Mouse (Mus musculus): ENCODE measurements around the gene Pabpn1l. TPM values are rescaled to one million over a fixed set of nuclear protein-coding genes. Genes with fewer than 3 reads are reported as not detected.

Pabpn1l gene
- not detected in 2 replicates for polyA plus RNA-seq (2014; fragmentation: Nextera tagmentation; extraction: Ambion mirVana)

DNA sequence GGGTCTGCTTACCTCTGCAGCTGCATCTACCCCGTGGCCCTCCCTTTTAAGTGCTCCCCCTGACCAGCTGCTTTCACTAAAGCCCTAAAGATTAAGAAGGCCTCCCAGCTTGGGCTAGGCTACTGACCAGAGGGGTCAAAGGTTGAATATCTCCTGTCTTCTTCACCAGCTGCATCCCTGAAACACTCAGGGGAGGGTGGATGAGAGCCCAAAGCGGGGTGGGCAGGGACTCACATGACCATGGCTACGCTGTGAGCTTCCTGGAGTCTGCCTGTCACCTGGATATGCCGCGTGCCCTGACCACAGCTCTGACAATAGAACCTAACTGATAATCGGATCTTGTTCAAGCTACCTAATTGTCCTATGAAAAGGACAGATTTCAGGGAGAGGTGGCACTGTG, at the start of gene Pabpn1l:
Pabpn1l (minus strand) TSS at position 13 of the 400 bp plus-strand sequence.
- Histone ChIP-seq H3K4me2 (replicated peaks) (no peak within 1 kb of the TSS), H3K36me3 (replicated peaks; ENCODE audit: control insufficient read depth, insufficient read depth) (0 out of 2 replicates have a peak, but pooled peaks cover 1% of the 10 kb centered on the region), H3K4me3 (replicated peaks; ENCODE audit: low read length) (no peak within 1 kb of the TSS), H3K4me1 (replicated peaks; ENCODE audit: control insufficient read depth, insufficient read depth, low read length) (no peaks in the 10 kb centered on the region; the same call in 1 of the 2 replicates), H3K27me3 (ENCODE audit: control insufficient read depth, insufficient read depth, low read length) (no peaks in the 10 kb centered on the region), H3K27ac (no peak within 1 kb of the TSS), H3K9me3 (ENCODE audit: control insufficient read depth, low read length) (no peaks in the 10 kb centered on the region), H3K9ac (no peak within 1 kb of the TSS)
- ATAC-seq (ENCODE audit: low FRiP score) (no peak), DNase-seq (ENCODE audit: low spot score) (no peak)
- 78% methylated on average over 6 of the region's 6 CpGs for WGBS

DNA sequence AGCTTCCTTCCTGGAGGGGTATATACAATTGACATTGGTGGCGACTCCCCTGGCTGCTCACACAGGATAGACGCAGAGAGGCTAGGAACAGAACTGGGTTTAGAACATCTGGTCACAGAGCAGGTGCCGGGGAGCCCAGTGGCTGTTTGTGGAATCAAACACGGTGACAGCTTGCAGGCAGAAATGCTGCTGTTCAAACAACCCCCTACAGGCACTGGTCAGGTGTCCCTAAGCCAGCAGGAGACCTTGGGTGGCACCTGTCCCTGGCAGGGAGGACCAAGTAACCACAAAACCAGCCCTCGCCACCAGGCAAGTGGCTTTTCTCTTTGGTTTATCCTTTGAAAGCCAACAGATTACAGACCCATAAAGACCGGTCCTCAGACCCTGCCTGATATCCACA, 49.4 kb upstream of the Pabpn1l start:
- H3K4me2 ChIP-seq (replicated peaks): peak overlapping the region; percentile 85
- H3K27ac ChIP-seq: no peak overlapping the region
- H3K9me3 ChIP-seq (ENCODE audit: control insufficient read depth, low read length): no peaks in the 10 kb centered on the region
- H3K4me1 ChIP-seq (replicated peaks; ENCODE audit: control insufficient read depth, insufficient read depth, low read length): peaks cover 75% of the 10 kb centered on the region
- ATAC-seq (ENCODE audit: low FRiP score) (no peak), DNase-seq (ENCODE audit: low spot score) (no peak)
- no peaks in the 10 kb centered on the region for H3K27me3 ChIP-seq (ENCODE audit: control insufficient read depth, insufficient read depth, low read length)
- WGBS: 68% methylated on average over 6 of the region's 6 CpGs
- H3K36me3 ChIP-seq (replicated peaks; ENCODE audit: control insufficient read depth, insufficient read depth): 0 out of 2 replicates have a peak, but pooled peaks cover 7% of the 10 kb centered on the region
- H3K4me3 ChIP-seq (replicated peaks; ENCODE audit: low read length): no peak overlapping the region
- no peak overlapping the region for H3K9ac ChIP-seq

DNA sequence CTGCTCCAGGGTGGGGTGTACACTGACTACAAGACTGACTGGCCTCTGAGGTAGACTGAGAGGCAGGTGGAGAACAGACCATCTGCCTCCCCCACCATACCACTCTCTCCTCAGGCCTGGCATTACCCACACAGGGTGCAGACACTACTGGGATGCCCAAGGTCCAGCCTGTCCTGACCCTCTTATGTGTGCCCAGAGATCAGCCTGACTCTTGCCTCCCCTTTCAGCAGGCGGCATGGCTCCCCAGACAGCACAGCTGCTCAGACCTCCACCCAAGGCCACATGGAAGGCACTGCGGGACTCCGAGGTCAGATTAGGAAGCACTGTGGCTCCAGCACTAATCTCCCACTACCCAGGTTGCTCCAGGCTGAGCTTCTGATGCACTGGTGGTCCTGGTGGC, 48.2 kb upstream of the Pabpn1l start:
- Histone ChIP-seq H3K9ac (no peak overlapping the region), H3K36me3 (replicated peaks; ENCODE audit: control insufficient read depth, insufficient read depth) (0 out of 2 replicates have a peak, but pooled peaks cover 7% of the 10 kb centered on the region), H3K27ac (no peak overlapping the region), H3K4me3 (replicated peaks; ENCODE audit: low read length) (no peak overlapping the region), H3K4me1 (replicated peaks; ENCODE audit: control insufficient read depth, insufficient read depth, low read length) (peaks cover 80% of the 10 kb centered on the region), H3K4me2 (replicated peaks) (peak overlapping the region; percentile 28; the same call in 1 of the 2 replicates), H3K9me3 (ENCODE audit: control insufficient read depth, low read length) (no peaks in the 10 kb centered on the region), H3K27me3 (ENCODE audit: control insufficient read depth, insufficient read depth, low read length) (no peaks in the 10 kb centered on the region)
- DNase-seq (ENCODE audit: low spot score) (no peak), ATAC-seq (ENCODE audit: low FRiP score) (no peak)
- WGBS: 70% methylated on average over 3 of the region's 3 CpGs

DNA sequence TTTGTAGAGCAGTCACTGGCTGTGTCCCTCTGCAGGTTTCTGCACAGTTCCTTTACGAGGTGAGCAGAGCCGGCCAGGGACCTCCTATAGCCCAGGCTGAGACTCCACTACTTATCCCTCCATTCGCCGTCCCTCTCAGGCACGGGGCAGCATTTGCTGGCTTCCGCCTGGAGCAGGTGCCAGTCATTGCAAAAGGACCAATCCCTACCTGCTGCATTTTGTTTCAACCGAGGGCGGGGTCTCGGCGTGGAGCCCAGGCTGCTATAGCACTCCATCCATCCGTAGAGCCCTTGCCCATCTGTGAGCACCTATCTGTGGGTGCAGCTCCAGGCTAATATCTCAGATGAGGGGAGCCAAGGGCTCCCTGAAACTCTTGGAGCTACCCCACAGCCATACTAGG, 47.5 kb upstream of the Pabpn1l start:
- no peak overlapping the region for H3K4me3 ChIP-seq (replicated peaks; ENCODE audit: low read length)
- H3K4me1 ChIP-seq (replicated peaks; ENCODE audit: control insufficient read depth, insufficient read depth, low read length): peaks cover 80% of the 10 kb centered on the region
- no peak overlapping the region for H3K27ac ChIP-seq
- no peak for ATAC-seq (ENCODE audit: low FRiP score)
- no peak for DNase-seq (ENCODE audit: low spot score)
- 0 out of 2 replicates have a peak overlapping the region, but pooled peaks have one; percentile 3 for H3K9ac ChIP-seq
- no peaks in the 10 kb centered on the region for H3K9me3 ChIP-seq (ENCODE audit: control insufficient read depth, low read length)
- no peaks in the 10 kb centered on the region for H3K27me3 ChIP-seq (ENCODE audit: control insufficient read depth, insufficient read depth, low read length)
- WGBS: 23% methylated on average over 11 of the region's 11 CpGs
- H3K36me3 ChIP-seq (replicated peaks; ENCODE audit: control insufficient read depth, insufficient read depth): 0 out of 2 replicates have a peak, but pooled peaks cover 7% of the 10 kb centered on the region
- peak overlapping the region; percentile 28 for H3K4me2 ChIP-seq (replicated peaks)

DNA sequence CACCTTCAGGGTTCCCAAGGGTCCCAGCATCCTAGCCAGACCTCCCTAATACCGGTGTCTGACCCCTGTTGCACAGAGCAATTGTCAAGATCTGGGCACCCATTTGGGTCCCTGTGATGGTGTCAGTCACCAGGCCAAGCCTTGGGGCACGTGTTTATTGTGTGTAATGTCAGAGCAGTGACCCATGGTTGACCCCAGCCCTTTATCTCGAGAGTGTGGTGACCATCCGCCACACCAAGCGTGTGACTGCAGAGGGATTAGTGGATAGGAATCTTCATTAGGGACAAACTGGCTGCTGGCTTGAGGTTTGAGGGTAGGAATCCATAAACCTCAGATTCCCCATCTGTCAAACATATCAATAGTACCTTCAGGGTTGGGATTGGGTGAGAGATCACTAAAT, 46.8 kb upstream of the Pabpn1l start:
- Histone ChIP-seq H3K4me3 (replicated peaks; ENCODE audit: low read length) (no peak overlapping the region), H3K27ac (no peak overlapping the region), H3K4me2 (replicated peaks) (no peak overlapping the region), H3K9ac (no peak overlapping the region), H3K27me3 (ENCODE audit: control insufficient read depth, insufficient read depth, low read length) (no peaks in the 10 kb centered on the region), H3K4me1 (replicated peaks; ENCODE audit: control insufficient read depth, insufficient read depth, low read length) (peaks cover 80% of the 10 kb centered on the region), H3K36me3 (replicated peaks; ENCODE audit: control insufficient read depth, insufficient read depth) (0 out of 2 replicates have a peak, but pooled peaks cover 7% of the 10 kb centered on the region), H3K9me3 (ENCODE audit: control insufficient read depth, low read length) (no peaks in the 10 kb centered on the region)
- WGBS: 11% methylated on average over 5 of the region's 5 CpGs
- DNase-seq (ENCODE audit: low spot score) (no peak), ATAC-seq (ENCODE audit: low FRiP score) (no peak)

DNA sequence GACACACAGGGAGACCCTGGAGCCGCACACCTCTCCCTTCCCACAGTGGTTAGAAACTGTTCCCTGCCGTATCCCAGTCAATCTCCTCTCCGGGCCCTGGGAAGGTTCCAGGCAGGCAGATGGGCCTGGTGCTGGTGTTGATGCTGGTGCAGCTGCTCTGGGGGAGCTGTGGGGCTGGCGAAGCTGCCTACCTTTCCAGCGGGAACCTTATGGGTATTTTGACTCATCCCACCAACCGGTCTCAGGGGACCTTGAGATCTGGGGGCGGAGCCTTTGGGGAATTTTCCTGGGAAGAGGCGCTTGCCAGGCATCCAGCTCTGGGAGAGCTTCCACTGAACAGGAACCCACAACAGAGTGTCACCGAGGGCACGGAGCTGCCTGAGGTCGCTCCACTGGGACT, 45.3 kb upstream of the Pabpn1l start:
- no peak for DNase-seq (ENCODE audit: low spot score)
- H3K4me1 ChIP-seq (replicated peaks; ENCODE audit: control insufficient read depth, insufficient read depth, low read length): peaks cover 75% of the 10 kb centered on the region
- H3K4me2 ChIP-seq (replicated peaks): no peak overlapping the region

DNA sequence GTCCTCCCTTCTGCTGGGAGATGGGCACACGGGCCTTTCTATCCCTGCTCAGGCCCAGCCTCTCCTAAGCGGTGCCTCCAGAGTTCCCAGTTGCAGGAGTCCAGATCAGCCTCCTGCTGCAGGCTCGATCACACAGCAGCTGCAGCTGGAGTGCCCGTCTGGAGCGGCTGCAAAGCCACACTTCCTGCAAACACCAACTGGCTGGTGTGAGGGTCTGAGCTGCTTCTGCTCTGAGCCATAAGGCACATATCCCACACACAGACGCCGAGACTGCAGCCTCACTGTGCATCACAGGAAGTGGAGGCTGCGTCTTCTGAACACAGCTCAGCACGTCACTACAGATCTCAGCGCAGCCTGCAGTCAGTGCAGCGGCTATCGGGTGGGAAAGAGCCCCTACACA, 44.3 kb upstream of the Pabpn1l start:
- Histone ChIP-seq H3K4me2 (replicated peaks) (peak overlapping the region; percentile 32), H3K27me3 (ENCODE audit: control insufficient read depth, insufficient read depth, low read length) (no peaks in the 10 kb centered on the region), H3K9me3 (ENCODE audit: control insufficient read depth, low read length) (no peaks in the 10 kb centered on the region), H3K4me3 (replicated peaks; ENCODE audit: low read length) (no peak overlapping the region), H3K9ac (peak overlapping the region; percentile 39), H3K36me3 (replicated peaks; ENCODE audit: control insufficient read depth, insufficient read depth) (no peaks in the 10 kb centered on the region), H3K27ac (peak overlapping the region; percentile 70), H3K4me1 (replicated peaks; ENCODE audit: control insufficient read depth, insufficient read depth, low read length) (peaks cover 74% of the 10 kb centered on the region)
- ATAC-seq (ENCODE audit: low FRiP score): no peak
- DNase-seq (ENCODE audit: low spot score): no peak
- WGBS: 54% methylated on average over 12 of the region's 12 CpGs

More for the DNA sequence above, 45.3 kb upstream of the Pabpn1l start:
- WGBS: 72% methylated on average over 11 of the region's 11 CpGs
- no peak overlapping the region for H3K4me3 ChIP-seq (replicated peaks; ENCODE audit: low read length)
- ATAC-seq (ENCODE audit: low FRiP score): no peak
- no peak overlapping the region for H3K9ac ChIP-seq
- no peaks in the 10 kb centered on the region for H3K27me3 ChIP-seq (ENCODE audit: control insufficient read depth, insufficient read depth, low read length)
- H3K36me3 ChIP-seq (replicated peaks; ENCODE audit: control insufficient read depth, insufficient read depth): 0 out of 2 replicates have a peak, but pooled peaks cover 4% of the 10 kb centered on the region
- H3K9me3 ChIP-seq (ENCODE audit: control insufficient read depth, low read length): no peaks in the 10 kb centered on the region
- H3K27ac ChIP-seq: no peak overlapping the region

DNA sequence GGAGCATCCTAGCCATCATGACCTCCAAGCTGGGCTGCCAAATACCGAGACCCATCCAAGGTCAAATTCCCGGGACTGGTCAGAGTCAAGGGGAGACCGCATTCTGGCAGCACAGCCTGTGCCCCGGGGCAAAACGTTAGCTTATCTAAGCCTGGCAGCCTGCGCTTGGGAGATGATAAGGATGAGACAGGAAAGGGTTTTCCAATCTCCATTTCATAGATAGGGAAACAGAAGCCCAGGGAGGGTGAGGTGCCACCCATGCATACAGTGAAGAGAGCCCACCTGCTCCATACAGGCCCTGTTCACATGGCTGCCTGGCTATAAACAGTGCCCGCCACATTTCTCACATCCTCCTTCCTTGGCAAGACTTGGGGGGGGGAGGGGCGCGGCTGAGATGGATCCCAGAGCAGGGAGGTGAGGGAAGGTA, 43.8 kb upstream of the Pabpn1l start:
- ATAC-seq (ENCODE audit: low FRiP score) (no peak), DNase-seq (ENCODE audit: low spot score) (no peak)
- 49% methylated on average over 9 of the region's 9 CpGs for WGBS
- peaks cover 75% of the 10 kb centered on the region for H3K4me1 ChIP-seq (replicated peaks; ENCODE audit: control insufficient read depth, insufficient read depth, low read length)
- H3K4me2 ChIP-seq (replicated peaks): peak overlapping the region; percentile 32
- no peaks in the 10 kb centered on the region for H3K9me3 ChIP-seq (ENCODE audit: control insufficient read depth, low read length)
- no peaks in the 10 kb centered on the region for H3K36me3 ChIP-seq (replicated peaks; ENCODE audit: control insufficient read depth, insufficient read depth)
- no peaks in the 10 kb centered on the region for H3K27me3 ChIP-seq (ENCODE audit: control insufficient read depth, insufficient read depth, low read length)
- peak overlapping the region; percentile 70 for H3K27ac ChIP-seq
- peak overlapping the region; percentile 39 for H3K9ac ChIP-seq
- H3K4me3 ChIP-seq (replicated peaks; ENCODE audit: low read length): no peak overlapping the region

DNA sequence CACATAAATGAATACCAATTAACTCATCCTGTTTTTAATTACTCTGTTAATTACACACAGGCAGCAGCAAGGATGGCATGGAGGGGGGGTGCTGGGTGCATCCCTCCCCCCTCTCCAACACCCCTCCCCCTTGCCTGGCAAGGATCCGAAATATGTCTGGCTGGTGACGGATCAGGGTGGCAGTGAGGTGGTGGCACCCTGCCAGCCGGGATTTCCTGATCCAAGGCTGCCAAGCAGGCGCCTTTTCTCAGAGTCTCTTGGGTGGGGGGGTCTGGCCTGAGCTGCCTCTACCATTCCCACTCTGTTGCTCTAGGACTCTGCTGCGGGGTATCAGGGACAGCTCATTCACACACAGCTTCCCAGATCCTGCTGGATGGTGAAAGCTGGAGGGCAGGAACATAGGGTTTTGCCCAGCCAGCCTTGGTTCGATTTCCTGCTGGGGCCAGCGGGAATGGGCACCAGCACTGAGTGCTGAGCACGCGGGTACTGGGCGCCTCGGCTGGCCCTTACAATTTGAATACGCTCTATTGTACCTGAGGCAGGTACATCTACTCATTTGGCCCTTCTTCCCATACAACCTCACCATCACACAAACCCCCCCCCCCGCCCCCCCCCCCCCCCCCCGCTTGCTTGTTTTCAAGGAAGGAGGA, 43.3 kb upstream of the Pabpn1l start:
- Histone ChIP-seq H3K27me3 (ENCODE audit: control insufficient read depth, insufficient read depth, low read length) (no peaks in the 10 kb centered on the region), H3K4me3 (replicated peaks; ENCODE audit: low read length) (no peak overlapping the region), H3K36me3 (replicated peaks; ENCODE audit: control insufficient read depth, insufficient read depth) (no peaks in the 10 kb centered on the region), H3K9ac (0 out of 2 replicates have a peak overlapping the region, but pooled peaks have one; percentile 2), H3K4me2 (replicated peaks) (peak overlapping the region; percentile 23; the same call in 1 of the 2 replicates), H3K27ac (peak overlapping the region; percentile 78), H3K9me3 (ENCODE audit: control insufficient read depth, low read length) (no peaks in the 10 kb centered on the region), H3K4me1 (replicated peaks; ENCODE audit: control insufficient read depth, insufficient read depth, low read length) (peaks cover 75% of the 10 kb centered on the region)
- peak; percentile 75 for DNase-seq (ENCODE audit: low spot score)
- peak; percentile 72 for ATAC-seq (ENCODE audit: low FRiP score)
- 42% methylated on average over 13 of the region's 14 CpGs for WGBS

All from hindbrain, embryonic 14.5 days (tissue).